Mouse (Mus musculus) ovary, postnatal 36 days (tissue): ENCODE measurements around the gene Xrcc3.

Experiments used
- DNase-seq: peaks from one replicate; pipeline ENCODE4 v3.0.0; 2022; ENCODE audit warnings: low spot score, mixed read lengths

Xrcc3 gene

GRCm38 (mm10) chr12:111813766-111814617 is at the start of gene Xrcc3, which contains the start of gene Zfyve21:
Gene Xrcc3 (minus strand): TSS chr12:111813873.
Gene Zfyve21 (plus strand): TSS chr12:111814170.
- DNase-seq = peak; percentile 96

GRCm38 (mm10) chr12:111855448-111855847 is 41.8 kb upstream of the Xrcc3 start:
- DNase-seq = no peak

DNA sequence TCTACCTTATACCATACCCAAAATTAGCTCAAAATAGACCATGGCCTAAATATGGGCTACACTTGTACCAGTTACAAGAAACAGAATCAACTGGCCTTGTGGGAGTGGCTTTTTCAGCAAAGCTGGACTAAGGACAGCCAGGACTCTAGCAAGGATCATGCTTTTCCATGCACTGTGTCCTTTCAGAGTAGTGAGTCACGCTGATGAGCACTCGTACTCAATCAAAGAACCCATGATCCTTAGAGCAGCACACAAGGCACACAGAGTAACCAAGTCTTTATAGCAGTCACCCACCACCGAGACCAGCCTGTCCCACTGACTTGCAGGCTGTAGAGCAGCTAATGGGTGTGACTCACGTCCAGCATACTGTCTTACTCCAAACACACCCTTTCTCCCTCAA is 39.9 kb upstream of the Xrcc3 start:
- no peak for DNase-seq

DNA sequence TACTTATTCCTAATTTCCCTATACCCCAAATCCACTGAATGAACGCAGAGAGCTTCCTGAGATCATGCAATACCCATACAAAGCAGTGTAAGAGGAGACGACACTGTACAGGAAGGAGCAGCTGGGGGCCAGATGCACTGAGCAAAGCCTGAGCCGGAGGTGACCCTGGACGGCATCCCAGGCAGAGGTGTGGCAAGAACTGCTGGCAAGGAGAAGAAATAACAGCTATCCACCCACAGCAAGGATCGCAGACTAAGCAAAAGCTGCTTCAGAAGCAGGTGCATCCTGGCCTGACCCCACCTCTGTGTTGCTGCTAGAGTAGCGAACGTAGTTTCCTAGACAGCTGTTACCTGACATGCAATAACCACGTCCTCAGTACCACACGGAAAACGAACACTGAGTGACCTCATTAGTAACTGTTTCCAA is 39.4 kb upstream of the Xrcc3 start:
- DNase-seq = peak; percentile 37

- no peak for DNase-seq
These were observed 38.1 kb upstream of the Xrcc3 start for GRCm38 (mm10) chr12:111851745-111852144.

- DNase-seq = no peak
These were observed 37.6 kb upstream of the Xrcc3 start for GRCm38 (mm10) chr12:111851235-111851634.

GRCm38 (mm10) chr12:111848300-111848798 is 34.7 kb upstream of the Xrcc3 start:
- no peak for DNase-seq

GRCm38 (mm10) chr12:111846815-111847214 is 33.1 kb upstream of the Xrcc3 start:
- DNase-seq = no peak

GRCm38 (mm10) chr12:111845953-111846352 is 32.3 kb upstream of the Xrcc3 start:
- no peak for DNase-seq

DNA sequence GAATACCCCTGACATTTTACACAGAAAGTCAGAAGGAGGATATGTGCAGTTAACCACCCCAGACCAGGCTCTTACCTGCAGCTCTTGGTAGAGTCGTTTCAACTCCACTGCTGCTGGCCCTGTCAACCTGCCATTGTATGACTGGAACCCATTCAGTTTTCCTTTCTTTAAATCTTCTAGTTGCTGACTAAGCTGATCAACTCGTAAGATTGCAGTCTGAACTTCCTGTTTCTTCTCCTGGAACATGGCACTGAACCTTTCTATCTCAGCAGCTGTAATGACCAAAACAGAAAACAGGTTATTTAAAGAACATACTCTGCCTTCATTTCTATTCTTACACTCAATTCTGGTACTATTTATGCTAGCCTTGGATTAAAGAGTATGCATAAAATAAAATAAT is 29.8 kb upstream of the Xrcc3 start:
- DNase-seq = no peak

DNA sequence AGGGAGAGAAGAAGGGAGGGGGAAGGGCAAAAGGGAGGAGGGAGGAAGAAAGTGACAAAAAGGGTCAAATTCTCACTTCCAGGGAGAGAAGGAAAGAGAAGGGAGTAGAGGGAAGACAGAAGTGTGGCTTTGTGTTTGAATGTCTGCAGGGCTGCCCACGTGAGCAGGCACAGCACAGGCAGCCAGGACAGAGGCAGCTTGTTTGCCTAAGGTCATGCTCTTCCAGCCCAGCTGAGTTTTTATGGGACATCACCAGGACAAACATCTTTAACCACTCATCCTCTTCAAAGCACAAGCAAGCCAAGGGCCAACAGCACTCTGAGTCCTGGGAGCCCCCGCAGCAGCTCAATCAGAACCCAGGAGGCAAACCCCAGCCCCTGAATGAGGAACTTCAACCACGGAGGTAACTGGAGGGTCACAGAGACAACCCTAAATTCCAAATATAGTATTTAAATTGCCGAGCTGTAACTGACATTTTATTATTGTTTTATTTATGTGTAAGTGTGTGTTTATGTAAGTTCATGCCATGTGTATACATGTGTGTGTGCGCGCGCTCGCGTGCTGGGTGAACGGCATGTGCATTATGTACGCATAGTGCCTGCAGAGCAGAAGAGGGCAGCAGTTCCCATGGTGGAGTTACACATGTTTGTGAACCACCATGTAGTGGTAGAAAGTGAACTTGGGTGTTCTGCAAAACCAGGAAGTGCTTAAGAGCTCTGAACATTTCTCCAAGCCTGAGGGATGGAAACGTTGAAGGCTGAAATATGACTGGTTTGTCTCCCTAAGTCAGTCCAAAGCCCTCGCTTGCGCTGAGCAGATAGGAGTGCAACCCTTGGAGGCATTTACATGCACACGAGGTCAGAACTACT is 29.1 kb upstream of the Xrcc3 start:
- DNase-seq = no peak

- no peak for DNase-seq
These were observed 19.8 kb upstream of the Xrcc3 start for GRCm38 (mm10) chr12:111833457-111833856.

- no peak for DNase-seq
These were observed 19.0 kb upstream of the Xrcc3 start for GRCm38 (mm10) chr12:111832643-111833042.

DNA sequence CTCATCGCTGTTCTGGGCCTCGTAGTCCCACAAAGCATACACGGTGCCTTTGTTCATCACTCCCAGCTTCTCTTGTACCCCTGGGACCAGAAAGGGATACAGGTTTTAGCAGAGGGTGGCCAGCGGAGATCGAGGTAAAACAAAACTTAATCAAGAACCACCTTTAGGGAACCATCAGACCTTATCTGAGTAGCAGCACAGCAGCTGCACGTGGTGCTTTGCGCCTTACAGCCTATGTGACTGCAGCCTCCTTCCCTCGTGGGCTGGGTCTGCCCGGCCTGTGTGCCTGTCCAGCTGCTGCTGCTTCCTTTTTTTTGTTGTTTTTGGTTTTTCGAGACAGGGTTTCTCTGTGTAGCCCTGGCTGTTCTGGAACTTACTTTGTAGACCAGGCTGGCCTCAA is 16.7 kb upstream of the Xrcc3 start:
- DNase-seq = no peak

GRCm38 (mm10) chr12:111829954-111830353 is 16.3 kb upstream of the Xrcc3 start:
- DNase-seq = no peak

DNA sequence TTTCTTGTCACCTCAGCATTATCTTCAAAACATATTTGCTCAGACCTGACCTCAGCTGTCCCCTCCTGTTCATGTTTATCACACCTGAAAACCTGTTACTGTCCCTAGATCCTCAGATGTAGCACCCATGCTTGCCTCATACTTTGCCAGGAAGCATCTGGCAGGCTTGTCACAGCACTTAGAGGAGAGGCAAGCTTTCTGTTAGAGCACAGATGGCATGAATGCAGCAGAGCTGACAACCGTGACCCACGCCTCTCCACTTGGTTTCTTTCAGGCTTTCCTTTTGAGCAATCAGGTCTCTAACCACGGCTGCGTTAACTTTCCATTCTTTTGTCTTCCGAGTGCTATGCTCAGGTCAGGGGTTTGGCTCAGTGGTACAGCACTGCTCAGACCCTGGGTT is 15.8 kb upstream of the Xrcc3 start:
- no peak for DNase-seq

GRCm38 (mm10) chr12:111827556-111827955 is 13.9 kb upstream of the Xrcc3 start:
- DNase-seq = no peak

DNA sequence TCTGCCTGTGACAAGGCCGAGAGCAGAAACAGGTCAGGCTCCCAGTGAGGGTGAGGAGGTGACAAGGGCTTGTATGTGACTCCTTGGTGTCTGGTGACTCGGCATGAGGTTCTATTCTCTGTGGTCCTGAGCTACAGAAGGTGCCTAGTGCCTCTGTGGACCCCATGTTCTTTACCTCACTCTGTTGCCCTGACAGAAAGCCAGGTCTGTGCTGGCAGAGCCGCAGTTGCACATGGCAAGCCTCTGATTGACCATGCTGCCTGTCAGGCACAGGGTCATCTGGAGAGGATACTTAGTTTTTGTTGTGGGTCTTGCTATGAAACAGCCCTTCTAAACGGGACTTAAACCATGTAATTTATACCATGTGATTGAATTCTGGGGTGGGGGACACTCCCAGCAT is 8.3 kb upstream of the Xrcc3 start:
- no peak for DNase-seq

DNA sequence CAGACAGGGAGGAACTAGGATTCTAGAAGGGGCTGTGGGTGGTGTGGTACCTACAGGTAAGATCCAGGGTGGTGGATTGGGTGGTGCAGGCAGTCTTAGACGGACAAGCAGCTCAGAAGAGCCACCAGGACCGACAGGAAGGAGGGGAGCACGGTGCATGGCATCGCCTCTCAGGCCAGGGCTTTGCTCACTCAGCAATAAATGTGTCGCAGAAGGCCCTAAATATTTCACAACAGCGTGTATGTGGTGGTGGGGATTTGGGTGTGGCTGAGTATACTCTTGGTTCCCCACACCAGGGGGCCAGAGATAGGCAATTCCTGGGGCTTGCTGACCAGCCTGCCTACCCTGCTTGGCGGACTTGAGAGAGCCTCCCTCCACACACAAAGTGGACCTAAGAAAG is 7.0 kb upstream of the Xrcc3 start:
- no peak for DNase-seq

DNA sequence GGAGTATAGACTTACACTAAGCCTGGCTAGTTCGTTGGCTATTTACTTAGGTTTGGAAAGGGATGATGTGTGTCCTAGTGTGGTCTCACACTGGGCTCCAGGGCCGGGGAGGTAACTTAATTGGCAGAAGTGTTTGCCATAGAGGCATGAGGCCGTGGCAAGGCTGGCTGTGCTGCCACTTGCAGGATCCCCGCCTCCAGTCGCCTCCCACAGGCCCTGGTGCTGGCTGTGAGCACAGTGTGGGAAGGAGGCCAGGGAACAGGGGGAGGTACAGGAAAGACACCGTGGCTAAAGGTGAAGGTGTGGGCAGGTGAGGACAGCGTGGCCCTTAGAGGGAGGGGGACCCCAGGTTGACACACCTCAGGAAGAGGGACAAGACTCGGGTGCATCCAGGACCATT is 6.3 kb upstream of the Xrcc3 start:
- DNase-seq = peak; percentile 53

GRCm38 (mm10) chr12:111817991-111818390 is 4.3 kb upstream of the Xrcc3 start:
- DNase-seq = no peak

DNA sequence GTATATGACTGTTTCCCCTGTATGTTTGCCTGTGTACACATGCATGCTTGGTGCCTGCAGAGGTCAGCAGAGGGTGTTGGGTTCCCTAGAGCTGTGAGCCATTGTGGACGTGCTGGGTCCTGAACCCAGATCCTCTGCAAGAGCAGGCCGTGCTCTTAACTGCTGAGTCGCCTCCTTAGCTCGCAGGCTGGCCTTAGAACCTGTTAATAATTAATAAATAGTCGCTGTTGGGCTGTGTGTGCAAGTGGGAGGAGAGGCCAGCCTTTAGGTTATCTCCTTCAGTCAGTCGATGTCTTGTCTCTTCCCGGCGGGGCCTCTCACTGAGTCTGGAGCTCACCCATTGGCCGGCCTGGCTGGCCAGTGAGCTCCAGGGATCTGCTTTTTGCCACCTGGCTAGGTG is 3.3 kb upstream of the Xrcc3 start:
- no peak for DNase-seq

DNA sequence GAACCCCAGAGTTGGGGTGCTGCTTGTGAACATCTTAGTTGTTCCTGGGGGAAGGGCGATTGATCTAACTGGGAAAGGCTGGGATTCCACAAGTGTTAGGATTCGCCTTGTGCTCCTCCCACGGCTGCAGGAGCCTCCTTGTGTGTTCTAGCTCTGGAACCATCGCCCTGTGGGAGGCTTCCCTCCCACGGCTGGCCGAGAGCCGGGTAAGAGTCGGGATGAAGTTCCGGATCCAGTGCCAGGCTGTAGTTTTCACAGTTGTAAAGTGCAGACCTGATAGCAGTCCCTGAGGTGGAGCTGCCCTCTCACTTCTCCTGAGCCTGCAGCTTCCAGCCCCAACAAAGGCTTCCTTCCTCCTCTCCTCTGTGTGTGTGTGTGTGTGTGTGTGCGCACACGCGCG is 2.9 kb upstream of the Xrcc3 start:
- DNase-seq = peak; percentile 65
